Mouse (Mus musculus): ENCODE data around the gene Txnip.

DNA sequence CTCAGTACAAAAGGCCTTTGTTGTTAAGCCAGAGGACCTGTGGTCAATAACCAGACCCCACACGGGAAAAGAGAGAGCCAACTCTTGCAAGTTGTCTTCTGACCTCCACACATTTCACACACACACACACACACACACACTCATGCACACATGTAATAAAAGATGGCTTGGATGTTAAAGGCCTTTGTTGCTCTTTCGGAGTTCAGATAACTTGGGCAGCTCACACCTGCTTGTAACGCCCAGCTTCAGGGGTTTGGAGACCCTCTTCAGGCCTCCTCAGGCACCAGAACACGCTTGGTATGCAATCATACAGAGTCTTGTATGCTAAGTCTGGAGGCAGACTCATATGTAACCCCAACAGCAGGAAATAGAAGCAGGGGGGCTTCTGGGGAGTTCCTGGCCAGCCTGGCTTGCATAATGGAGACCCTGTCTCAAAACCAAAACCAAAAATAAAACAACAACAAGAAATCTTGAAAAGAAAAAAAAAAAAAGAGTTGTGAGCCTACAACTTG lies 21.5 kb downstream of the Txnip start:
- TF ChIP-seq POLR2A (IDR thresholded peaks at IDR 0.05; ENCODE audit: borderline replicate concordance, control insufficient read depth, low read depth, low read length) = no peak
- no peak for TF ChIP-seq CTCF (IDR thresholded peaks at IDR 0.05; ENCODE audit: control insufficient read depth, insufficient read depth, low read length)
